Mouse (Mus musculus): Measurements from ENCODE around the gene Cmah.

DNA sequence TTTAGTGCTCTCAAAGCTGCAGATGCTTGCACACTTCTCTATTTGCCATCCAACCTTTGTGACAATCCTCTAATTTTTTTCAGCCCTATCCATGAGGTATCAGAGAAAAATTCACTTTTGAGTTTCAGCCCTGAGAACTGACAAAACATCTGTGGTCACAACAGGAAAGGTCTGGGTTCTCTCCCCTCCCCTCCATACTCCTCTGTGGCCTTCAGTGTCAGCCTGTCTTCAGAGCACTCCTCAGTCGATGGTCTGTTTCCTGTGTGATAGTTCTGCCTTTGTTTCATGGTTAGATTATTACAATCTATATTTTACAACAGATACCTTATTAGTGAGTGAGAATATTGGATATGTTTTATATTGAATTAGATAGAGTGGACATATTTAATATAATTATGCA is 184.2 kb downstream of the Cmah start:
- TF ChIP-seq CTCF (IDR thresholded peaks at IDR 0.05; ENCODE audit: borderline replicate concordance, insufficient read depth, low read length), result no peak
- no peak for TF ChIP-seq POLR2A (IDR thresholded peaks at IDR 0.05; ENCODE audit: low read depth, low read length)
